8 mouse cellular contexts compared by ENCODE assay signal in genomic region chr19:24224500-24225304, GRCm38 (mm10). TPM values are rescaled to one million over a fixed set of nuclear protein-coding genes. Genes with fewer than 3 reads are reported as not detected.
DNase-seq lines count a peak whose midpoint lies in the region; ATAC-seq lines count a peak whose summit lies in the region.

Gene Tjp2 (minus strand): TSS chr19:24225030.

- DNase-seq in R1 (ENCODE audit: low read depth, low spot score): peak; percentile 98
- DNase-seq in cerebellum, adult 18-20 months: peak; percentile 9 to 19
- DNase-seq in frontal cortex, postnatal 36 days (ENCODE audit: low spot score in 2 of 2): peak; percentile 32 to 39
- DNase-seq in layer of hippocampus, postnatal 36 days: peak; percentile 9 to 15
- peak; percentile 91 for DNase-seq in lung, postnatal 36 days
- DNase-seq in retina, embryonic 14.5 days (ENCODE audit: low spot score): peak; percentile 62
- peak; percentile 75 for DNase-seq in urinary bladder, postnatal 25 days (ENCODE audit: low spot score)

- peak; percentile 63; the same call in 1 of the 2 replicates for ATAC-seq in hindbrain, embryonic 12.5 days (ENCODE audit: low FRiP score)

- peak within 1 kb of the TSS; percentile 82 for H3K4me2 ChIP-seq in hindbrain, embryonic 12.5 days (replicated peaks)

- H3K4me1 ChIP-seq in hindbrain, embryonic 12.5 days: peaks cover 11% of the 10 kb centered on the region

- under 1% methylated on average over 59 of the region's 59 CpGs for WGBS in hindbrain, embryonic 12.5 days

- H3K36me3 ChIP-seq in hindbrain, embryonic 12.5 days: no peaks in the 10 kb centered on the region

- H3K27me3 ChIP-seq in hindbrain, embryonic 12.5 days: peaks cover 48% of the 10 kb centered on the region

- no peak within 1 kb of the TSS for H3K27ac ChIP-seq in hindbrain, embryonic 12.5 days

- peak within 1 kb of the TSS; percentile 56 for H3K9ac ChIP-seq in hindbrain, embryonic 12.5 days

- peak within 1 kb of the TSS; percentile 44 for H3K4me3 ChIP-seq in hindbrain, embryonic 12.5 days

- no peaks in the 10 kb centered on the region for H3K9me3 ChIP-seq in hindbrain, embryonic 12.5 days (replicated peaks)

RNA-seq across cellular contexts. Expression of gene Tjp2, which starts in this region (rescaled TPM):
- 26.7 and 28.7 TPM in 2 replicates for polyA plus RNA-seq in hindbrain, embryonic 12.5 days (2016; fragmentation: Nextera tagmentation; extraction: Ambion mirVana)
- 10 to 100 TPM; 18.7 to 19.6 TPM for total RNA-seq in layer of hippocampus, postnatal 36 days (2021)

Comparison
In these comparisons a context has a peak if more than half of its experiments do, and no peak if none do; other contexts are left out.
1. DNase-seq: peak in every context shown above with its lines; median percentile 98 in R1; 91 in lung, postnatal 36 days; 75 in urinary bladder, postnatal 25 days; 62 in retina, embryonic 14.5 days; 36 in frontal cortex, postnatal 36 days; 14 in cerebellum, adult 18-20 months; 12 in layer of hippocampus, postnatal 36 days.